24 mouse cellular contexts compared by ENCODE assay signal in genomic region chr6:127020431-127020830, GRCm38 (mm10). TPM values are rescaled to one million over a fixed set of nuclear protein-coding genes. Genes with fewer than 3 reads are reported as not detected.
DNase-seq lines count a peak whose midpoint lies in the region; ATAC-seq lines count a peak whose summit lies in the region.
"Had no signal": no experiment of that assay in that cellular context is flagged by ENCODE, and none has a peak within 500 bp of the region (broad histone marks: within the 10 kb centered on the region; RNA-seq: fewer than 3 reads in every experiment).

No protein-coding gene starts in this region.

- no peaks in the 10 kb centered on the region for H3K36me3 ChIP-seq in forebrain, embryonic 10.5 days (replicated peaks)
- no peaks in the 10 kb centered on the region for H3K36me3 ChIP-seq in forebrain, embryonic 11.5 days (ENCODE audit: control insufficient read depth, insufficient read depth, low read length)
- H3K36me3 ChIP-seq in limb, embryonic 11.5 days (ENCODE audit: control insufficient read depth, insufficient read depth, low read length): no peaks in the 10 kb centered on the region
- no peaks in the 10 kb centered on the region for H3K36me3 ChIP-seq in limb, embryonic 10.5 days
- no peaks in the 10 kb centered on the region for H3K36me3 ChIP-seq in embryonic facial prominence, embryonic 10.5 days (replicated peaks)
- H3K36me3 ChIP-seq in limb, embryonic 13.5 days: no peaks in the 10 kb centered on the region

- no peak overlapping the region for H3K27ac ChIP-seq in forebrain, embryonic 10.5 days
- no peak overlapping the region for H3K27ac ChIP-seq in forebrain, embryonic 11.5 days (ENCODE audit: low read depth, low read length)
- no peak overlapping the region for H3K27ac ChIP-seq in limb, embryonic 11.5 days (replicated peaks; ENCODE audit: low read depth, low read length)
- no peak overlapping the region for H3K27ac ChIP-seq in limb, embryonic 10.5 days
- 0 out of 2 replicates have a peak overlapping the region, but pooled peaks have one; percentile 41 for H3K27ac ChIP-seq in embryonic facial prominence, embryonic 10.5 days (replicated peaks)
- no peak overlapping the region for H3K27ac ChIP-seq in limb, embryonic 13.5 days
- H3K27ac ChIP-seq: macrophage had no signal

- H3K4me2 ChIP-seq in forebrain, embryonic 11.5 days (ENCODE audit: low read depth, low read length, severe bottlenecking): no peak overlapping the region
- H3K4me2 ChIP-seq in limb, embryonic 11.5 days (ENCODE audit: low read depth, severe bottlenecking): no peak overlapping the region
- 0 out of 2 replicates have a peak overlapping the region, but pooled peaks have one; percentile 7 for H3K4me2 ChIP-seq in limb, embryonic 13.5 days (replicated peaks)
- H3K4me2 ChIP-seq: liver, embryonic 11.5 days; lung, embryonic 14.5 days had no signal

- WGBS in forebrain, embryonic 10.5 days: 16% methylated on average over 13 of the region's 13 CpGs
- WGBS in forebrain, embryonic 11.5 days: 12% methylated on average over 13 of the region's 13 CpGs
- 10% methylated on average over 13 of the region's 13 CpGs for WGBS in limb, embryonic 11.5 days
- 12% methylated on average over 13 of the region's 13 CpGs for WGBS in limb, embryonic 10.5 days
- 15% methylated on average over 13 of the region's 13 CpGs for WGBS in embryonic facial prominence, embryonic 10.5 days
- 10% methylated on average over 13 of the region's 13 CpGs for WGBS in limb, embryonic 13.5 days

- peaks cover 32% of the 10 kb centered on the region for H3K27me3 ChIP-seq in forebrain, embryonic 10.5 days (ENCODE audit: poor library complexity, severe bottlenecking)
- H3K27me3 ChIP-seq in forebrain, embryonic 11.5 days (ENCODE audit: control insufficient read depth, insufficient read depth, low read length): peaks cover 2% of the 10 kb centered on the region; the same call in 1 of the 2 replicates
- no peaks in the 10 kb centered on the region; the same call in 1 of the 2 replicates for H3K27me3 ChIP-seq in limb, embryonic 11.5 days (ENCODE audit: control insufficient read depth, insufficient read depth, low read length)
- peaks cover 57% of the 10 kb centered on the region for H3K27me3 ChIP-seq in limb, embryonic 10.5 days (ENCODE audit: low read depth, poor library complexity, severe bottlenecking)
- peaks cover 40% of the 10 kb centered on the region for H3K27me3 ChIP-seq in embryonic facial prominence, embryonic 10.5 days (replicated peaks; ENCODE audit: low read depth, poor library complexity, severe bottlenecking)
- peaks cover 16% of the 10 kb centered on the region for H3K27me3 ChIP-seq in limb, embryonic 13.5 days

- no peak overlapping the region for H3K9ac ChIP-seq in forebrain, embryonic 11.5 days (ENCODE audit: low read length)
- H3K9ac ChIP-seq in limb, embryonic 11.5 days (ENCODE audit: low read length): no peak overlapping the region
- no peak overlapping the region for H3K9ac ChIP-seq in limb, embryonic 13.5 days
- H3K9ac ChIP-seq: lung, embryonic 14.5 days had no signal

- peak overlapping the region; percentile 0; the same call in 1 of the 2 replicates for H3K4me3 ChIP-seq in forebrain, embryonic 10.5 days
- H3K4me3 ChIP-seq in forebrain, embryonic 11.5 days (ENCODE audit: low read depth, low read length): no peak overlapping the region
- no peak overlapping the region for H3K4me3 ChIP-seq in limb, embryonic 11.5 days (ENCODE audit: low read depth, low read length)
- H3K4me3 ChIP-seq in limb, embryonic 10.5 days: no peak overlapping the region
- H3K4me3 ChIP-seq in embryonic facial prominence, embryonic 10.5 days: peak overlapping the region; percentile 27; the same call in 1 of the 2 replicates
- H3K4me3 ChIP-seq in limb, embryonic 13.5 days: no peak overlapping the region

- H3K9me3 ChIP-seq in forebrain, embryonic 10.5 days: no peaks in the 10 kb centered on the region
- no peaks in the 10 kb centered on the region for H3K9me3 ChIP-seq in forebrain, embryonic 11.5 days (ENCODE audit: control insufficient read depth, low read length)
- H3K9me3 ChIP-seq in limb, embryonic 11.5 days (ENCODE audit: control insufficient read depth, low read length): no peaks in the 10 kb centered on the region
- H3K9me3 ChIP-seq in limb, embryonic 10.5 days (replicated peaks): no peaks in the 10 kb centered on the region
- H3K9me3 ChIP-seq in embryonic facial prominence, embryonic 10.5 days: no peaks in the 10 kb centered on the region
- no peaks in the 10 kb centered on the region for H3K9me3 ChIP-seq in limb, embryonic 13.5 days

- peaks cover 23% of the 10 kb centered on the region for H3K4me1 ChIP-seq in forebrain, embryonic 10.5 days
- peaks cover 11% of the 10 kb centered on the region for H3K4me1 ChIP-seq in forebrain, embryonic 11.5 days (replicated peaks; ENCODE audit: control insufficient read depth, insufficient read depth, low read length)
- H3K4me1 ChIP-seq in limb, embryonic 11.5 days (ENCODE audit: control insufficient read depth, insufficient read depth, low read length): peaks cover 14% of the 10 kb centered on the region; the same call in 1 of the 2 replicates
- H3K4me1 ChIP-seq in limb, embryonic 10.5 days: peaks cover 19% of the 10 kb centered on the region
- peaks cover 23% of the 10 kb centered on the region for H3K4me1 ChIP-seq in embryonic facial prominence, embryonic 10.5 days
- H3K4me1 ChIP-seq in limb, embryonic 13.5 days: peaks cover 29% of the 10 kb centered on the region

- no peak for DNase-seq in forebrain, embryonic 10.5 days (ENCODE audit: extremely low spot score, low spot score)
- DNase-seq in forebrain, embryonic 11.5 days (ENCODE audit: low spot score): no peak
- peak; percentile 30 for DNase-seq in limb, embryonic 11.5 days (ENCODE audit: low spot score)
- DNase-seq in limb, embryonic 10.5 days (ENCODE audit: low spot score): no peak
- peak; percentile 14 for DNase-seq in embryonic facial prominence, embryonic 10.5 days (ENCODE audit: low spot score)
- no peak for DNase-seq in layer of hippocampus, adult 18-20 months (ENCODE audit: low spot score in 2 of 2)
- DNase-seq in cerebellum, adult 9-10 months: no peak
- DNase-seq: adrenal gland, adult 2 months; cerebellum, adult 11-12 months; gastrocnemius, postnatal 10 days; heart, postnatal 14 days; kidney, adult 8-10 months; kidney, postnatal 36 days; lung, embryonic 14.5 days; thymus, postnatal 4 days had no signal

- ATAC-seq in forebrain, embryonic 11.5 days (replicated peaks; ENCODE audit: low FRiP score): no peak
- no peak for ATAC-seq in limb, embryonic 11.5 days (ENCODE audit: insufficient number of reproducible peaks, low FRiP score, low TSS enrichment, low read depth)
- no peak for ATAC-seq in limb, embryonic 13.5 days (ENCODE audit: low FRiP score, low read depth)
- ATAC-seq: inflammation-experienced regulatory T-cells, adult 6 months had no signal

RNA-seq across cellular contexts. Expression of gene Fgf6, which starts 5.0 kb away (rescaled TPM):
- not detected in 2 replicates for polyA plus RNA-seq in forebrain, embryonic 10.5 days (2016; fragmentation: Nextera tagmentation; extraction: Ambion mirVana)
- polyA plus RNA-seq in forebrain, embryonic 11.5 days (2014; fragmentation: Nextera tagmentation; extraction: Ambion mirVana): not detected in 2 replicates
- 0.06 and 0.08 TPM in 2 replicates for polyA plus RNA-seq in limb, embryonic 11.5 days (2014; fragmentation: Nextera tagmentation; extraction: Ambion mirVana)
- polyA plus RNA-seq in limb, embryonic 10.5 days (2016; fragmentation: Nextera tagmentation; extraction: Ambion mirVana): not detected in 2 replicates
- 0.02 TPM in 1 of 2 replicates, not detected in the other for polyA plus RNA-seq in embryonic facial prominence, embryonic 10.5 days (2016; fragmentation: Nextera tagmentation; extraction: Ambion mirVana)
- 1.4 and 1.5 TPM in 2 replicates for polyA plus RNA-seq in limb, embryonic 13.5 days (2015; fragmentation: Nextera tagmentation; extraction: Ambion mirVana)
- total RNA-seq in layer of hippocampus, adult 18-20 months (2021): not detected
- total RNA-seq: adrenal gland, adult 2 months; CH12.LX; layer of hippocampus, postnatal 14 days; left cerebral cortex, postnatal 10 days had no signal
- polyA plus RNA-seq: adrenal gland, adult 2 months; inflammation-experienced regulatory T-cells, adult 6 months; lung, embryonic 14.5 days; macrophage; neural tube, embryonic 14.5 days had no signal

RNA-seq across cellular contexts. Expression of gene Fgf23, which starts 52.3 kb away (rescaled TPM):
- polyA plus RNA-seq in forebrain, embryonic 10.5 days (2016; fragmentation: Nextera tagmentation; extraction: Ambion mirVana): 0.14 TPM in 1 of 2 replicates, not detected in the other
- not detected in 2 replicates for polyA plus RNA-seq in forebrain, embryonic 11.5 days (2014; fragmentation: Nextera tagmentation; extraction: Ambion mirVana)
- polyA plus RNA-seq in limb, embryonic 11.5 days (2014; fragmentation: Nextera tagmentation; extraction: Ambion mirVana): not detected in 2 replicates
- not detected in 2 replicates for polyA plus RNA-seq in limb, embryonic 10.5 days (2016; fragmentation: Nextera tagmentation; extraction: Ambion mirVana)
- 0.08 and 0.16 TPM in 2 replicates for polyA plus RNA-seq in embryonic facial prominence, embryonic 10.5 days (2016; fragmentation: Nextera tagmentation; extraction: Ambion mirVana)
- polyA plus RNA-seq in limb, embryonic 13.5 days (2015; fragmentation: Nextera tagmentation; extraction: Ambion mirVana): 0.17 TPM in 1 of 2 replicates, not detected in the other
- total RNA-seq in layer of hippocampus, adult 18-20 months (2021): under 1 TPM; 0.17 to 0.18 TPM
- total RNA-seq: adrenal gland, adult 2 months; CH12.LX; heart, adult 8-10 months; heart, postnatal 14 days had no signal
- polyA plus RNA-seq: adrenal gland, adult 2 months; lung, embryonic 14.5 days; macrophage had no signal

Comparison
In these comparisons a context has a peak if more than half of its experiments do, and no peak if none do; other contexts are left out.
1. DNase-seq: peak in limb, embryonic 11.5 days (single experiment) and embryonic facial prominence, embryonic 10.5 days (single experiment); none in forebrain, embryonic 10.5 days (single experiment), forebrain, embryonic 11.5 days (single experiment), limb, embryonic 10.5 days (single experiment), layer of hippocampus, adult 18-20 months (0 of 2) and cerebellum, adult 9-10 months (single experiment).
2. H3K4me3 ChIP-seq: peak in forebrain, embryonic 10.5 days (single experiment) and embryonic facial prominence, embryonic 10.5 days (single experiment); none in forebrain, embryonic 11.5 days (single experiment), limb, embryonic 11.5 days (single experiment), limb, embryonic 10.5 days (single experiment) and limb, embryonic 13.5 days (single experiment).